Mouse (Mus musculus) hindbrain, embryonic 14.5 days (tissue): Measurements from ENCODE around the gene Ugt1a1. TPM values are rescaled to one million over a fixed set of nuclear protein-coding genes. Genes with fewer than 3 reads are reported as not detected.
A peak's percentile ranks its signal among the peaks of the same experiment; 100 is the strongest.
"Not testable (repeated sequence)": the region's sequence is repeated elsewhere in the genome, so short reads cannot be mapped to it uniquely, and the experiment has no call there.

ENCODE experiments used
- ATAC-seq: fragments of 200-750 bp; cut with Nextera tagmentation; 2 replicates; pipeline ENCODE4 v1.8.0; 2017; ENCODE audit warnings: moderate number of reproducible peaks, mild to moderate bottlenecking, moderate TSS enrichment, moderate library complexity; ENCODE audit not compliant: low FRiP score
- DNase-seq: peaks from one replicate; pipeline ENCODE4 v3.0.0-alpha.2; 2015; ENCODE audit warnings: low spot score
- H3K27ac ChIP-seq: fragments of 300-500 bp; sonication (generic); 2 replicates; pipeline ENCODE4 v1.5.1; 2014; ENCODE audit warnings: mild to moderate bottlenecking, moderate library complexity
- H3K27me3 ChIP-seq: fragments of 300-500 bp; sonication (generic); 2 replicates; pipeline ENCODE4 v1.6.1; 2014; ENCODE audit warnings: mild to moderate bottlenecking, low read length, mixed read lengths; ENCODE audit not compliant: control insufficient read depth, insufficient read depth
- H3K36me3 ChIP-seq: fragments of 300-500 bp; sonication (generic); replicated peaks from 2 replicates; pipeline ENCODE4 v1.6.1; 2014; ENCODE audit not compliant: control insufficient read depth, insufficient read depth
- H3K4me1 ChIP-seq: fragments of 300-500 bp; sonication (generic); replicated peaks from 2 replicates; pipeline ENCODE4 v1.6.1; 2014; ENCODE audit warnings: antibody characterized with exemption, low read length, mixed read lengths; ENCODE audit not compliant: control insufficient read depth, insufficient read depth
- H3K4me2 ChIP-seq: fragments of 300-500 bp; sonication (generic); replicated peaks from 2 replicates; pipeline ENCODE4 v1.6.1; 2014; ENCODE audit warnings: mild to moderate bottlenecking, moderate library complexity
- H3K4me3 ChIP-seq: fragments of 300-500 bp; sonication (generic); replicated peaks from 2 replicates; pipeline ENCODE4 v1.5.1; 2014; ENCODE audit warnings: mild to moderate bottlenecking, low read length
- H3K9ac ChIP-seq: fragments of 300-500 bp; sonication (generic); 2 replicates; pipeline ENCODE4 v1.6.1; 2014
- H3K9me3 ChIP-seq: fragments of 300-500 bp; sonication (generic); 2 replicates; pipeline ENCODE4 v1.6.1; 2016; ENCODE audit warnings: low read length; ENCODE audit not compliant: control insufficient read depth
- WGBS: fragments of 180-500 bp; shearing (Covaris S2); extraction: QIAGEN DNeasy Blood & Tissue Kit; methylation state at CpG from one replicate; pipeline ENCODE4 v1.1.7; 2014; 5-methylcytosine and 5-hydroxymethylcytosine counted together
- polyA plus RNA-seq: library from polyadenylated mRNA; unstranded; fragments of >200 nt; fragmentation: Nextera tagmentation; extraction: Ambion mirVana; gene quantifications from 2 replicates; pipeline ENCODE4 v1.2.1, GENCODE M21; 2014

Gene Ugt1a1
- not detected in 2 replicates for polyA plus RNA-seq

DNA sequence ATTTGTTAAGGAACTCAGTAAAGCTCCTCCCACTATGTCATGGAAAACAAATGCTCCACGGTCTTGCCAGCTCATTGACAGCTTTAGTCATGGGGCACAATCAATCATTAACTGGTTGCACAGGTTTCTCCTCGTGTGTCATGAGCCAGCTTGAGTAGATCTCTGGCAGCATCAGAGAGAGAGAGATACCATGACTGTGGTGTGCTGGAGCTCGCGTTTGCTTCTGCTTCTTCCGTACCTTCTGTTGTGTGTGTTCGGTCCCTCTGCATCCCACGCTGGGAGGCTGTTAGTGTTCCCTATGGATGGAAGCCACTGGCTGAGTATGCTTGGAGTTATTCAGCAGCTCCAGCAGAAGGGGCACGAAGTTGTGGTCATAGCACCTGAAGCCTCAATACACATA, at the start of gene Ugt1a1:
TSS of gene Ugt1a1 (plus strand) at position 148 of the 400 bp plus-strand sequence.
- Histone ChIP-seq H3K4me3 (no peak within 1 kb of the TSS), H3K27me3 (no peaks in the 10 kb centered on the region), H3K27ac (no peak within 1 kb of the TSS), H3K36me3 (no peaks in the 10 kb centered on the region), H3K4me1 (no peaks in the 10 kb centered on the region), H3K9ac (no peak within 1 kb of the TSS), H3K9me3 (peaks cover 53% of the 10 kb centered on the region), H3K4me2 (no peak within 1 kb of the TSS)
- ATAC-seq = 0 out of 2 replicates have a peak, but pooled peaks have one; percentile 7
- no peak for DNase-seq
- WGBS = 68% methylated on average over 8 of the region's 8 CpGs

DNA sequence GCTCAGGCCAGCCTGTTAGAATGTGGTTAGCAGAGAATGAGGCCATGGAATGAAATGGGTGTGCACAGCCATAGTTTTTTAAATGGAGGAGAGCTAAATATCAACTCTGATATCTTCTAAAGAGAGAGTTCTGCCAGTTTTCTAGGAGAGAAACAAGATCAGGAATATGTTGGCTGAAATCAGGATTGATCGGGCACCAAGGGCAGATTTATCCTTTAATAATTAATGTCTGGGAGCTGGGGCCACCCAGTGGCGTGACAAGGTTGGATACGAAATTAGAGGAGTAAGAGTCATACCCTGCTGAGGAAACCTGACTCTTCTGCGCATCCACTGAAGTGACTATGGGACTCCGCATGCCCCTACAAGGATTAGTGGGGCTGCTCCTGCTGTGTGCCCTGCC, 46.0 kb upstream of the Ugt1a1 start, which contains the start of gene Ugt1a5:
TSS of gene Ugt1a5 (plus strand) at position 302 of the 400 bp plus-strand sequence.
- Histone ChIP-seq H3K4me1 (no peaks in the 10 kb centered on the region), H3K9me3 (no peaks in the 10 kb centered on the region), H3K9ac (no peak within 1 kb of the TSS), H3K4me3 (no peak within 1 kb of the TSS), H3K27me3 (no peaks in the 10 kb centered on the region), H3K27ac (no peak within 1 kb of the TSS), H3K4me2 (no peak within 1 kb of the TSS), H3K36me3 (no peaks in the 10 kb centered on the region)
- DNase-seq = no peak
- 82% methylated on average over 5 of the region's 5 CpGs for WGBS
- no peak for ATAC-seq

- not testable (repeated sequence) for H3K9me3 ChIP-seq, H3K27me3 ChIP-seq, H3K4me1 ChIP-seq, ATAC-seq, H3K4me2 ChIP-seq, H3K36me3 ChIP-seq, H3K27ac ChIP-seq, DNase-seq, H3K4me3 ChIP-seq, H3K9ac ChIP-seq
- 97% methylated on average over 5 of the region's 7 CpGs for WGBS
These were observed 39.6 kb upstream of the Ugt1a1 start for GRCm38 (mm10) chr1:88172190-88172589.

DNA sequence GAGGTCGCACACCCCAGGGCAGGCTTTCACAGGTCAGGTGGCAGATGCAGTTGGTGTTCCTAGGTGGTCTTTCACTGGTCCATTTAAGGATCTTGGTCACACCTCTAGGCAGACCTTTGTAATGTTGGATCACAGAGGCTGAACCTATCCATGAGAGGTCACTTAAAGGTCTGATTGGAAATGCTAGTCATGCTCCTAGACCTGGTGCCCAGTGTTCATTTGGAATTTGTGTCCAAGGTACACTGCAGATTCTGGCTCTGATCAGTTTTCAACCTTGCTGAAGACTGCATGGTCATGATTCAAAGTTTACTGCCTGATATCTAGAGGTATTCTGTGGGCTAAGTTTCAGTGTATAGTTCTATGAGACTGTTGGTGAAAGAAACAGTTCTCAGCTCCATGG, 32.1 kb upstream of the Ugt1a1 start:
- H3K4me1 ChIP-seq = no peaks in the 10 kb centered on the region
- H3K4me2 ChIP-seq = no peak overlapping the region
- no peak for DNase-seq
- 0 out of 2 replicates have a peak, but pooled peaks cover 8% of the 10 kb centered on the region for H3K9me3 ChIP-seq
- no peak for ATAC-seq
- no peak overlapping the region for H3K27ac ChIP-seq
- no peak overlapping the region for H3K4me3 ChIP-seq
- H3K36me3 ChIP-seq = no peaks in the 10 kb centered on the region
- no peak overlapping the region for H3K9ac ChIP-seq
- no peaks in the 10 kb centered on the region for H3K27me3 ChIP-seq
- WGBS = 100% methylated on average over 1 of the region's 1 CpGs

GRCm38 (mm10) chr1:88186325-88186935, 25.3 kb upstream of the Ugt1a1 start:
- H3K9ac ChIP-seq = no peak overlapping the region
- H3K27ac ChIP-seq = no peak overlapping the region
- no peak for ATAC-seq
- no peak overlapping the region for H3K4me2 ChIP-seq
- H3K4me3 ChIP-seq = no peak overlapping the region
- DNase-seq = no peak
- H3K4me1 ChIP-seq = no peaks in the 10 kb centered on the region
- 94% methylated on average over 5 of the region's 5 CpGs for WGBS
- no peaks in the 10 kb centered on the region for H3K36me3 ChIP-seq
- H3K9me3 ChIP-seq = no peaks in the 10 kb centered on the region
- no peaks in the 10 kb centered on the region for H3K27me3 ChIP-seq

DNA sequence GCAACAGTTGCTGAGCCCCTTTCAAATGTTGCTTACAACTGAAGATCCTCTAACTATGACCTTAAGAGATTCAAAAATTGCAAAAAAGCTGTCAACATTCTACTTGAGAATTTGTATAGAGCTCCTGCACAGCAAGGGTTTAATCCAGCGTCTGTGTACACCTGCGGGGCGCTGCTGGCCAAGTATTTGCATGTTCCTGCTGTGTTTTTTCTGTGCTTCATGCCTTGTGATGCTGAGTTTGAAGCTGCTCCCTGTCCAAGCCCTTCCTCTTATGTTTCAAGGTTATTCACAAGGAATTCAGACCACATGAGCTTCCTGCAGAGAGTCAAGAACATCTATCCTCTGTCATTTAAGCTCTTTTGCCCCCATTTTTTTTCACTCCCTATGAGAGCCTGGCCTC, 19.6 kb upstream of the Ugt1a1 start:
- WGBS = 68% methylated on average over 3 of the region's 3 CpGs
- no peaks in the 10 kb centered on the region for H3K4me1 ChIP-seq
- ATAC-seq = no peak

DNA sequence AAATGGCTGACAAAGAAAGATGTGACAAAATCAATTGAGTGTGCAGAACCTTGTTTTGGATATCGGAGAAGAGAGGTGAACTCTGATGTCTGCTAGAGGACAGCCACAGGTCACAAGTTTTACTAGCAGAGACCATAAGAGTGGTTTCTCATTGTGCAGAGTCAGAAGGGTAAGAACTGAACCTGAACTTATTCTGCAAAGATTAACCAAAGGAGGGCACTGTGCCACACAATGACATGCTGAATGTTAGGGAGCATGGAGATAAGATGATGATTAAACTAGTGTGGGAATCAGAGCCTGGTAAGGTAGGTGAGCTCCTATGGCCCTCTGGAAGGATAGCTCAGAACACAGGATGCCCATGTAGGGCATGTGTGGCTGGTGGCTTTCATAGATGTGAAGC, 16.1 kb upstream of the Ugt1a1 start:
- no peak overlapping the region for H3K4me3 ChIP-seq
- H3K9ac ChIP-seq = no peak overlapping the region
- H3K9me3 ChIP-seq = no peaks in the 10 kb centered on the region
- no peaks in the 10 kb centered on the region for H3K27me3 ChIP-seq
- DNase-seq (no peak), ATAC-seq (no peak)
- WGBS = 86% methylated on average over 1 of the region's 1 CpGs
- H3K27ac ChIP-seq = no peak overlapping the region
- no peaks in the 10 kb centered on the region for H3K36me3 ChIP-seq
- no peak overlapping the region for H3K4me2 ChIP-seq
- H3K4me1 ChIP-seq = no peaks in the 10 kb centered on the region

More for the DNA sequence above, 19.6 kb upstream of the Ugt1a1 start:
- H3K9me3 ChIP-seq = no peaks in the 10 kb centered on the region
- no peak for DNase-seq
- H3K4me2 ChIP-seq = no peak overlapping the region
- H3K27me3 ChIP-seq = no peaks in the 10 kb centered on the region
- H3K9ac ChIP-seq = no peak overlapping the region
- H3K27ac ChIP-seq = no peak overlapping the region
- no peaks in the 10 kb centered on the region for H3K36me3 ChIP-seq
- no peak overlapping the region for H3K4me3 ChIP-seq

GRCm38 (mm10) chr1:88197443-88197842, 14.3 kb upstream of the Ugt1a1 start:
- DNase-seq (no peak), ATAC-seq (no peak)
- Histone ChIP-seq H3K27ac (no peak overlapping the region), H3K4me1 (no peaks in the 10 kb centered on the region), H3K4me2 (no peak overlapping the region), H3K9ac (no peak overlapping the region), H3K36me3 (no peaks in the 10 kb centered on the region), H3K9me3 (no peaks in the 10 kb centered on the region), H3K27me3 (no peaks in the 10 kb centered on the region), H3K4me3 (no peak overlapping the region)
- 81% methylated on average over 3 of the region's 3 CpGs for WGBS

DNA sequence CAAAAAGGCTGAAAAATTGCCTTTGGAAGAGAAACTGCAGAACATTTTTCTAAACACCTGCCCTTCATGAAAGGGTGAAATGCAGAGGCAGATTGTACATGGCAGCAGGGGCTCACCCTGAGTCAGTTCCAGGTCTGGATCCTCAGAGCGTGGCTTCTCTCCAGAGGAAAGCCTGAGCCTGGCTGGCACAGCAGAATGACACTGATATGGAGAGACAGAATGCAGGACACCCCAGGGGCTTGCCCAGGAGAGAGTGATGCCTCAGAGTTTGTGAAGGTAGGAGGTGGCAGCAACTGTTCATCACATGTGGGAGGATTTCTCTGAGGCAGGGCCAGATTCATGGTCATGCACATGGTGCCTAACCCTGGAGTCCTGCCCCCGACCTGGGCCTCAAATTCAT, 11.8 kb upstream of the Ugt1a1 start:
- no peak for ATAC-seq

GRCm38 (mm10) chr1:88200456-88200855, 11.3 kb upstream of the Ugt1a1 start, which contains the start of gene Ugt1a2:
Gene Ugt1a2 (plus strand): TSS chr1:88200601.
- Histone ChIP-seq H3K9me3 (peaks cover 14% of the 10 kb centered on the region; the same call in 1 of the 2 replicates), H3K9ac (no peak within 1 kb of the TSS), H3K4me3 (no peak within 1 kb of the TSS), H3K27me3 (no peaks in the 10 kb centered on the region), H3K4me1 (no peaks in the 10 kb centered on the region), H3K27ac (no peak within 1 kb of the TSS), H3K36me3 (no peaks in the 10 kb centered on the region), H3K4me2 (no peak within 1 kb of the TSS)
- WGBS = 89% methylated on average over 7 of the region's 7 CpGs
- DNase-seq (no peak), ATAC-seq (no peak)

More for the DNA sequence above, 11.8 kb upstream of the Ugt1a1 start:
- H3K36me3 ChIP-seq = no peaks in the 10 kb centered on the region
- no peak for DNase-seq
- peaks cover 13% of the 10 kb centered on the region; the same call in 1 of the 2 replicates for H3K9me3 ChIP-seq
- H3K4me1 ChIP-seq = no peaks in the 10 kb centered on the region
- H3K27ac ChIP-seq = no peak overlapping the region
- H3K4me3 ChIP-seq = no peak overlapping the region
- H3K9ac ChIP-seq = no peak overlapping the region
- 81% methylated on average over 2 of the region's 2 CpGs for WGBS
- no peaks in the 10 kb centered on the region for H3K27me3 ChIP-seq
- no peak overlapping the region for H3K4me2 ChIP-seq
